Mouse (Mus musculus): ENCODE measurements around the gene Adcy3.

DNA sequence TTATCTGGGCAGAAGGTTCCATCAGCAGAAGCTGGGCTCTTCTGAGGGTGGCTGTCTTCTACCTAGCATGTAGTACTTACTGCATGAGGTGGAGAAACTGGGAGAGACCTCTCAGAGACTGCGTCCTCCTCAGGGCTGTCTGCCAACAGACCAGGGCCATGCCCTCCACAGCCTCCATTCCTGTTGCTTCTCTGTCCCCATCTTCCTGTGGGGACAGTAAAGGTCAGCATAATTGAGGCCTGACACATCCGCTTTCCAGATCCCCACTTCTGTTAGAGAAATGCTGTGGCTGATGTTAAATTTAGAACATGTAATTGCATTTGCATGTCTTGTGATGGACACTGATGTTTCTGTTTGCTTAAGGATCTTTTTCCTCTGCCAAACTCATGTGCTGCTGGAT lies 18.0 kb downstream of the Adcy3 start:
- TF ChIP-seq POLR2A (IDR thresholded peaks at IDR 0.05; ENCODE audit: insufficient read depth, low read depth, low read length) (no peak), CTCF (IDR thresholded peaks at IDR 0.05) (no peak)

Data from heart, adult 2 months (tissue).